Mouse (Mus musculus) liver, embryonic 13.5 days (tissue): ENCODE measurements at regions not wholly inside any gene's neighbourhood (a gene's known extent, or its start where the extent isn't known, plus 50 kb on each side); places are given as distances from the start of the nearest gene placed in this dataset.
"Not testable (repeated sequence)": the region's sequence is repeated elsewhere in the genome, so short reads cannot be mapped to it uniquely, and the experiment has no call there.

ENCODE experiments used
- ATAC-seq: fragments of 200-750 bp; cut with Nextera tagmentation; 2 replicates; pipeline ENCODE4 v1.8.0; 2017; ENCODE audit warnings: low read depth, mild to moderate bottlenecking, moderate number of reproducible peaks, moderate library complexity
- DNase-seq: peaks from one replicate; pipeline ENCODE4 v3.0.0; 2022
- H3K27ac ChIP-seq: fragments of 300-500 bp; sonication (generic); 2 replicates; pipeline ENCODE4 v1.5.1; 2015; ENCODE audit warnings: moderate library complexity, mild to moderate bottlenecking, inconsistent platforms
- H3K27me3 ChIP-seq: fragments of 300-500 bp; sonication (generic); 2 replicates; pipeline ENCODE4 v1.6.1; 2015; ENCODE audit warnings: mild to moderate bottlenecking, inconsistent platforms
- H3K36me3 ChIP-seq: fragments of 300-500 bp; sonication (generic); 2 replicates; pipeline ENCODE4 v1.6.1; 2015; ENCODE audit warnings: mild to moderate bottlenecking, inconsistent platforms
- H3K4me1 ChIP-seq: fragments of 300-500 bp; sonication (generic); replicated peaks from 2 replicates; pipeline ENCODE4 v1.6.1; 2015; ENCODE audit warnings: inconsistent platforms
- H3K4me2 ChIP-seq: fragments of 300-500 bp; sonication (generic); 2 replicates; pipeline ENCODE4 v1.6.1; 2015; ENCODE audit warnings: inconsistent platforms, mild to moderate bottlenecking, moderate library complexity
- H3K4me3 ChIP-seq: fragments of 300-500 bp; sonication (generic); replicated peaks from 2 replicates; pipeline ENCODE4 v1.5.1; 2015; ENCODE audit warnings: mild to moderate bottlenecking, inconsistent platforms
- H3K9ac ChIP-seq: fragments of 300-500 bp; sonication (generic); 2 replicates; pipeline ENCODE4 v1.6.1; 2015; ENCODE audit warnings: mild to moderate bottlenecking, inconsistent platforms
- H3K9me3 ChIP-seq: fragments of 300-500 bp; sonication (generic); replicated peaks from 2 replicates; pipeline ENCODE4 v1.6.1; 2016; ENCODE audit warnings: inconsistent platforms
- WGBS: fragments of 180-500 bp; shearing (Covaris S2); methylation state at CpG from one replicate; pipeline ENCODE4 v1.1.7; 2015; ENCODE audit not compliant: insufficient replicate concordance; 5-methylcytosine and 5-hydroxymethylcytosine counted together

GRCm38 (mm10) chr2:75781781-75782211 lies 50.2 kb upstream of the Agps start:
- no peak overlapping the region for H3K4me3 ChIP-seq
- no peaks in the 10 kb centered on the region for H3K27me3 ChIP-seq
- H3K27ac ChIP-seq: no peak overlapping the region
- peak; percentile 45 for ATAC-seq
- no peak overlapping the region for H3K4me2 ChIP-seq
- H3K9ac ChIP-seq: no peak overlapping the region
- no peaks in the 10 kb centered on the region for H3K9me3 ChIP-seq
- 57% methylated on average over 6 of the region's 6 CpGs for WGBS
- no peaks in the 10 kb centered on the region for H3K36me3 ChIP-seq
- DNase-seq: no peak
- H3K4me1 ChIP-seq: peaks cover 18% of the 10 kb centered on the region

- Histone ChIP-seq H3K4me3 (no peak overlapping the region), H3K36me3 (no peaks in the 10 kb centered on the region), H3K4me1 (peaks cover 25% of the 10 kb centered on the region), H3K27me3 (no peaks in the 10 kb centered on the region), H3K9me3 (no peaks in the 10 kb centered on the region), H3K4me2 (peak overlapping the region; percentile 7; the same call in 1 of the 2 replicates), H3K9ac (no peak overlapping the region), H3K27ac (no peak overlapping the region)
- under 1% methylated on average over 3 of the region's 3 CpGs for WGBS
- ATAC-seq (0 out of 2 replicates have a peak, but pooled peaks have one; percentile 11), DNase-seq (no peak)
These were observed 50.9 kb upstream of the Agps start for GRCm38 (mm10) chr2:75781078-75781477.

GRCm38 (mm10) chr2:75778628-75779027 lies 53.3 kb upstream of the Agps start:
- H3K4me3 ChIP-seq, H3K27me3 ChIP-seq, H3K36me3 ChIP-seq, H3K4me2 ChIP-seq, ATAC-seq, DNase-seq, H3K9me3 ChIP-seq, H3K27ac ChIP-seq, H3K9ac ChIP-seq: not testable (repeated sequence)
- H3K4me1 ChIP-seq: peaks cover 25% of the 10 kb centered on the region
- 65% methylated on average over 3 of the region's 3 CpGs for WGBS

- Histone ChIP-seq H3K4me1 (peaks cover 40% of the 10 kb centered on the region), H3K4me2 (peak overlapping the region; percentile 67), H3K9ac (peak overlapping the region; percentile 60), H3K27me3 (no peaks in the 10 kb centered on the region), H3K36me3 (no peaks in the 10 kb centered on the region), H3K4me3 (peak overlapping the region; percentile 46), H3K9me3 (no peaks in the 10 kb centered on the region), H3K27ac (no peak overlapping the region)
- peak; percentile 47 for DNase-seq
- peak; percentile 78 for ATAC-seq
- WGBS: 4% methylated on average over 5 of the region's 6 CpGs
These were observed 54.9 kb upstream of the Agps start for GRCm38 (mm10) chr2:75777040-75777451.

GRCm38 (mm10) chr2:75776533-75776932 lies 55.4 kb upstream of the Agps start:
- H3K27ac ChIP-seq: no peak overlapping the region
- H3K9ac ChIP-seq: peak overlapping the region; percentile 60
- H3K9me3 ChIP-seq: no peaks in the 10 kb centered on the region
- WGBS: 8% methylated on average over 12 of the region's 12 CpGs
- no peak for DNase-seq
- peak overlapping the region; percentile 67 for H3K4me2 ChIP-seq
- 0 out of 2 replicates have a peak, but pooled peaks have one; percentile 15 for ATAC-seq
- no peaks in the 10 kb centered on the region for H3K27me3 ChIP-seq
- H3K4me1 ChIP-seq: peaks cover 43% of the 10 kb centered on the region
- H3K36me3 ChIP-seq: no peaks in the 10 kb centered on the region
- peak overlapping the region; percentile 46 for H3K4me3 ChIP-seq

- ATAC-seq (no peak), DNase-seq (no peak)
- Histone ChIP-seq H3K4me1 (peaks cover 46% of the 10 kb centered on the region), H3K36me3 (no peaks in the 10 kb centered on the region), H3K9ac (no peak overlapping the region), H3K27me3 (no peaks in the 10 kb centered on the region), H3K9me3 (no peaks in the 10 kb centered on the region), H3K4me3 (no peak overlapping the region), H3K4me2 (no peak overlapping the region), H3K27ac (no peak overlapping the region)
- 13% methylated on average over 1 of the region's 1 CpGs for WGBS
These were observed 56.8 kb upstream of the Agps start for GRCm38 (mm10) chr2:75775217-75775616.

- H3K36me3 ChIP-seq: no peaks in the 10 kb centered on the region
- no peaks in the 10 kb centered on the region for H3K27me3 ChIP-seq
- no peak overlapping the region for H3K27ac ChIP-seq
- peaks cover 57% of the 10 kb centered on the region for H3K4me1 ChIP-seq
- DNase-seq (no peak), ATAC-seq (no peak)
- no peak overlapping the region for H3K4me3 ChIP-seq
- H3K9me3 ChIP-seq: no peaks in the 10 kb centered on the region
- WGBS: 70% methylated on average over 5 of the region's 5 CpGs
- H3K9ac ChIP-seq: no peak overlapping the region
- H3K4me2 ChIP-seq: no peak overlapping the region
These were observed 58.5 kb upstream of the Agps start for GRCm38 (mm10) chr2:75773431-75773830.

- no peaks in the 10 kb centered on the region for H3K36me3 ChIP-seq
- no peak overlapping the region for H3K4me2 ChIP-seq
- H3K9me3 ChIP-seq: no peaks in the 10 kb centered on the region
- ATAC-seq (0 out of 2 replicates have a peak, but pooled peaks have one; percentile 29), DNase-seq (no peak)
- no peak overlapping the region; the same call in 1 of the 2 replicates for H3K9ac ChIP-seq
- 19% methylated on average over 11 of the region's 11 CpGs for WGBS
- H3K27me3 ChIP-seq: no peaks in the 10 kb centered on the region
- H3K4me1 ChIP-seq: peaks cover 61% of the 10 kb centered on the region
- peak overlapping the region; percentile 30 for H3K27ac ChIP-seq
- no peak overlapping the region for H3K4me3 ChIP-seq
These were observed 59.6 kb upstream of the Agps start for GRCm38 (mm10) chr2:75772251-75772956.

- Histone ChIP-seq H3K4me1 (peaks cover 57% of the 10 kb centered on the region), H3K9ac (no peak overlapping the region), H3K27ac (no peak overlapping the region), H3K36me3 (no peaks in the 10 kb centered on the region), H3K9me3 (no peaks in the 10 kb centered on the region), H3K4me2 (no peak overlapping the region), H3K27me3 (no peaks in the 10 kb centered on the region), H3K4me3 (no peak overlapping the region)
- WGBS: 28% methylated on average over 1 of the region's 1 CpGs
- ATAC-seq: no peak
- DNase-seq: no peak
These were observed 61.3 kb upstream of the Agps start for GRCm38 (mm10) chr2:75770633-75771032.

- DNase-seq (no peak), ATAC-seq (no peak)
- Histone ChIP-seq H3K4me2 (peak overlapping the region; percentile 31), H3K27me3 (no peaks in the 10 kb centered on the region), H3K4me1 (peaks cover 58% of the 10 kb centered on the region), H3K27ac (no peak overlapping the region; the same call in 1 of the 2 replicates), H3K9ac (no peak overlapping the region), H3K4me3 (no peak overlapping the region), H3K9me3 (no peaks in the 10 kb centered on the region), H3K36me3 (no peaks in the 10 kb centered on the region)
- 65% methylated on average over 5 of the region's 5 CpGs for WGBS
These were observed 63.2 kb upstream of the Agps start for GRCm38 (mm10) chr2:75768559-75769304.

GRCm38 (mm10) chr2:75767871-75768558 lies 63.6 kb upstream of the Nfe2l2 start:
- no peaks in the 10 kb centered on the region for H3K9me3 ChIP-seq

More at GRCm38 (mm10) chr2:75767871-75768558, 63.6 kb upstream of the Nfe2l2 start:
- ATAC-seq: peak; percentile 67
- Histone ChIP-seq H3K9ac (0 out of 2 replicates have a peak overlapping the region, but pooled peaks have one; percentile 31), H3K4me1 (peaks cover 60% of the 10 kb centered on the region), H3K27me3 (no peaks in the 10 kb centered on the region), H3K4me3 (no peak overlapping the region), H3K36me3 (no peaks in the 10 kb centered on the region), H3K27ac (peak overlapping the region; percentile 30; the same call in 1 of the 2 replicates), H3K4me2 (peak overlapping the region; percentile 31)
- 30% methylated on average over 7 of the region's 7 CpGs for WGBS
- DNase-seq: peak; percentile 52
